ENCODE assay signal across 24 mouse cellular contexts in the genomic region with DNA sequence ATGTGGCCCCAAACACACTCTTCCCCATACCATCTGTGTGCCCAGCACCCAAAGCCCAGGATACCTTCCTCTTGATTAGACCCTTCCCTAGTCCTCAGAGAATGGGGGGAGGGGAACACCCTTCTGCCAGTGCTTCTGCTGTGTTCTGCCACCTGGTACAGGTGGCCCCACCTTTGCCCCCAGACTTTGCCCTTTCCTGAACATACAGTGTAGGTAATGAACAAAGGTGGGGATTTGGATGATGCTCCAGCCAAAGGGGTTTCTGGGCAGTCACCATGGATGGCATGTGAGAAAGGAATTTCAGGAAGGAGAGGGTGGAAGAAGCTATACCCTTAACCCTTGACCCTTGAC. TPM values are rescaled to one million over a fixed set of nuclear protein-coding genes. Genes with fewer than 3 reads are reported as not detected.
DNase-seq lines count a peak whose midpoint lies in the region; ATAC-seq and TF ChIP-seq lines count a peak whose summit lies in the region.
"Had no signal": no experiment of that assay in that cellular context is flagged by ENCODE, and none has a peak within 500 bp of the region (broad histone marks: within the 10 kb centered on the region; RNA-seq: fewer than 3 reads in every experiment).

No protein-coding gene starts in this region.

- no peaks in the 10 kb centered on the region; the same call in 1 of the 2 replicates for H3K27me3 ChIP-seq in intestine, embryonic 16.5 days (replicated peaks; ENCODE audit: control insufficient read depth, insufficient read depth, low read length)
- peaks cover 8% of the 10 kb centered on the region; the same call in 1 of the 2 replicates for H3K27me3 ChIP-seq in intestine, embryonic 15.5 days (replicated peaks)
- H3K27me3 ChIP-seq in lung, embryonic 14.5 days (ENCODE audit: insufficient read depth, low read length) = peaks cover 4% of the 10 kb centered on the region; the same call in 1 of the 2 replicates
- H3K27me3 ChIP-seq: embryonic facial prominence, embryonic 15.5 days had no signal

- no peaks in the 10 kb centered on the region for H3K36me3 ChIP-seq in intestine, embryonic 16.5 days (ENCODE audit: control insufficient read depth, insufficient read depth, low read length)
- H3K36me3 ChIP-seq in intestine, embryonic 15.5 days = no peaks in the 10 kb centered on the region
- H3K36me3 ChIP-seq in lung, embryonic 14.5 days (ENCODE audit: insufficient read depth) = no peaks in the 10 kb centered on the region
- H3K36me3 ChIP-seq: embryonic facial prominence, embryonic 12.5 days; embryonic facial prominence, embryonic 15.5 days; heart, embryonic 13.5 days had no signal

- no peak for TF ChIP-seq CTCF in lung, embryonic 14.5 days (IDR thresholded peaks at IDR 0.05; ENCODE audit: low read depth)

- DNase-seq in cerebellum, adult 11-12 months = peak; percentile 50
- DNase-seq in cerebellum, adult 9-10 months = no peak
- DNase-seq in lung, embryonic 14.5 days = no peak
- DNase-seq in lung, postnatal 36 days = no peak
- no peak for DNase-seq in yolk sac, embryonic 10.5 days (ENCODE audit: low spot score)
- DNase-seq: adrenal gland, adult 8-10 months; adrenal gland, postnatal 25 days; cerebellum, adult 2 months; cerebellum, postnatal 14 days; forebrain, postnatal 0 days; gastrocnemius, adult 2 months; gastrocnemius, postnatal 14 days; heart, adult 18-20 months; heart, postnatal 14 days; heart, postnatal 4 days had no signal

- H3K4me1 ChIP-seq in intestine, embryonic 16.5 days (ENCODE audit: control insufficient read depth, insufficient read depth, low read length) = peaks cover 8% of the 10 kb centered on the region; the same call in 1 of the 2 replicates
- peaks cover 10% of the 10 kb centered on the region; the same call in 1 of the 2 replicates for H3K4me1 ChIP-seq in intestine, embryonic 15.5 days (replicated peaks)
- no peaks in the 10 kb centered on the region for H3K4me1 ChIP-seq in lung, embryonic 14.5 days (ENCODE audit: insufficient read depth)

- H3K9me3 ChIP-seq in intestine, embryonic 16.5 days (ENCODE audit: control insufficient read depth, low read length) = no peaks in the 10 kb centered on the region
- no peaks in the 10 kb centered on the region for H3K9me3 ChIP-seq in intestine, embryonic 15.5 days
- no peaks in the 10 kb centered on the region for H3K9me3 ChIP-seq in lung, embryonic 14.5 days (ENCODE audit: low read depth, low read length)
- H3K9me3 ChIP-seq: embryonic facial prominence, embryonic 12.5 days; embryonic facial prominence, embryonic 15.5 days; heart, embryonic 13.5 days had no signal

- H3K4me3 ChIP-seq in intestine, embryonic 16.5 days (ENCODE audit: low read length) = no peak overlapping the region
- no peak overlapping the region for H3K4me3 ChIP-seq in intestine, embryonic 15.5 days (replicated peaks)
- no peak overlapping the region for H3K4me3 ChIP-seq in lung, embryonic 14.5 days (ENCODE audit: low read depth, low read length)
- H3K4me3 ChIP-seq: embryonic facial prominence, embryonic 12.5 days; embryonic facial prominence, embryonic 15.5 days; gastrocnemius, adult 2 months; heart, embryonic 13.5 days had no signal

- no peak overlapping the region for H3K27ac ChIP-seq in intestine, embryonic 16.5 days (ENCODE audit: low read length)
- no peak overlapping the region for H3K27ac ChIP-seq in intestine, embryonic 15.5 days
- no peak overlapping the region for H3K27ac ChIP-seq in lung, embryonic 14.5 days (ENCODE audit: low read depth)
- H3K27ac ChIP-seq: embryonic facial prominence, embryonic 12.5 days; embryonic facial prominence, embryonic 15.5 days; gastrocnemius, adult 2 months; heart, embryonic 13.5 days; hindbrain, embryonic 14.5 days; hindbrain, postnatal 0 days had no signal

- 0 out of 2 replicates have a peak, but pooled peaks have one; percentile 22 for ATAC-seq in intestine, embryonic 16.5 days
- no peak for ATAC-seq in intestine, embryonic 15.5 days
- no peak for ATAC-seq in lung, embryonic 14.5 days (ENCODE audit: insufficient read depth)
- ATAC-seq: activated CD4-positive, CD25-positive, alpha-beta regulatory T cell, adult 4 months; forebrain, embryonic 14.5 days; forebrain, postnatal 0 days; hindbrain, postnatal 0 days had no signal

- H3K4me2 ChIP-seq in intestine, embryonic 16.5 days (ENCODE audit: low read depth, low read length) = no peak overlapping the region
- no peak overlapping the region for H3K4me2 ChIP-seq in intestine, embryonic 15.5 days (replicated peaks)
- no peak overlapping the region for H3K4me2 ChIP-seq in lung, embryonic 14.5 days
- H3K4me2 ChIP-seq: embryonic facial prominence, embryonic 12.5 days; embryonic facial prominence, embryonic 15.5 days; heart, embryonic 13.5 days; hindbrain, embryonic 14.5 days had no signal

- H3K9ac ChIP-seq in intestine, embryonic 16.5 days (ENCODE audit: low read depth, low read length) = no peak overlapping the region; the same call in 1 of the 2 replicates
- H3K9ac ChIP-seq in intestine, embryonic 15.5 days = no peak overlapping the region
- H3K9ac ChIP-seq in lung, embryonic 14.5 days = 0 out of 2 replicates have a peak overlapping the region, but pooled peaks have one; percentile 11
- H3K9ac ChIP-seq: embryonic facial prominence, embryonic 12.5 days; embryonic facial prominence, embryonic 15.5 days; forebrain, postnatal 0 days; heart, embryonic 13.5 days; hindbrain, embryonic 14.5 days had no signal

RNA-seq across cellular contexts. Expression of a gene that starts 26.9 kb away (rescaled TPM):
- 0.56 and 0.65 TPM in 2 replicates for polyA plus RNA-seq in intestine, embryonic 16.5 days (2015; fragmentation: Nextera tagmentation; extraction: Ambion mirVana)
- 0.90 and 1.1 TPM in 2 replicates for polyA plus RNA-seq in intestine, embryonic 15.5 days (2015; fragmentation: Nextera tagmentation; extraction: Ambion mirVana)
- polyA plus RNA-seq in lung, embryonic 14.5 days (2014; fragmentation: Nextera tagmentation; extraction: Ambion mirVana) = 1.3 and 1.4 TPM in 2 replicates
- polyA plus RNA-seq: activated CD4-positive, CD25-positive, alpha-beta regulatory T cell, adult 4 months had no signal

RNA-seq across cellular contexts. Expression of a gene that starts 29.5 kb away (rescaled TPM):
- 15.1 and 15.2 TPM in 2 replicates for polyA plus RNA-seq in intestine, embryonic 16.5 days (2015; fragmentation: Nextera tagmentation; extraction: Ambion mirVana)
- polyA plus RNA-seq in intestine, embryonic 15.5 days (2015; fragmentation: Nextera tagmentation; extraction: Ambion mirVana) = 15.5 and 15.6 TPM in 2 replicates
- 17.4 and 17.7 TPM in 2 replicates for polyA plus RNA-seq in lung, embryonic 14.5 days (2014; fragmentation: Nextera tagmentation; extraction: Ambion mirVana)
